Mouse (Mus musculus) thymus, adult 2 months (tissue): ENCODE measurements around the gene Washc1. TPM values are rescaled to one million over a fixed set of nuclear protein-coding genes. Genes with fewer than 3 reads are reported as not detected.

ENCODE experiments used
- DNase-seq: peaks from one replicate; pipeline ENCODE4 v3.0.0; 2021
- H3K27ac ChIP-seq: fragments of 200-500 bp; 2 replicates; pipeline ENCODE4 v1.5.1; 2012; ENCODE audit warnings: low read length, control low read depth; ENCODE audit not compliant: control insufficient read depth, insufficient read depth
- H3K27me3 ChIP-seq: fragments of 200-500 bp; 2 replicates; pipeline ENCODE4 v1.6.1; 2012; ENCODE audit warnings: mild to moderate bottlenecking, low read length, moderate library complexity, mixed read lengths; ENCODE audit not compliant: control insufficient read depth, insufficient read depth
- H3K36me3 ChIP-seq: fragments of 200-500 bp; 2 replicates; pipeline ENCODE4 v1.6.1; 2012; ENCODE audit warnings: mild to moderate bottlenecking, low read length, moderate library complexity; ENCODE audit not compliant: control insufficient read depth, insufficient read depth
- H3K4me1 ChIP-seq: fragments of 200-500 bp; replicated peaks from 2 replicates; pipeline ENCODE4 v1.6.1; 2012; ENCODE audit warnings: low read length; ENCODE audit not compliant: control insufficient read depth, insufficient read depth
- H3K4me3 ChIP-seq: fragments of 200-500 bp; 2 replicates; pipeline ENCODE4 v1.5.1; 2012; ENCODE audit warnings: mild to moderate bottlenecking, low read length, control low read depth, moderate library complexity; ENCODE audit not compliant: control insufficient read depth, insufficient read depth
- CTCF ChIP-seq: fragments of 200-500 bp; IDR thresholded peaks from 2 replicates; pipeline ENCODE4 v1.5.1; 2012; ENCODE audit warnings: mild to moderate bottlenecking, control low read depth, low read length, moderate library complexity, borderline replicate concordance; ENCODE audit not compliant: control insufficient read depth, poor library complexity, insufficient read depth; ENCODE audit errors: extremely low read depth
- POLR2A ChIP-seq: fragments of 200-500 bp; IDR thresholded peaks from 2 replicates; pipeline ENCODE4 v1.6.1; 2012; ENCODE audit warnings: mild to moderate bottlenecking, low read length, control low read depth, moderate library complexity; ENCODE audit not compliant: control insufficient read depth, poor library complexity, insufficient read depth; ENCODE audit errors: extremely low read depth
- whole genome bisulfite sequencing: fragments of 180-500 bp; shearing (Covaris S2); methylation state at CpG from one replicate; pipeline ENCODE4 v1.1.7; 2018; 5-methylcytosine and 5-hydroxymethylcytosine counted together
- polyA plus RNA-seq: library from polyadenylated mRNA; depleted of rRNA; stranded (reverse); fragments of >200 nt; gene quantifications from 2 replicates; pipeline ENCODE4 v1.2.3, GENCODE M21; 2012

Gene Washc1
- polyA plus RNA-seq, 1 experiment = 99.5 TPM

DNA sequence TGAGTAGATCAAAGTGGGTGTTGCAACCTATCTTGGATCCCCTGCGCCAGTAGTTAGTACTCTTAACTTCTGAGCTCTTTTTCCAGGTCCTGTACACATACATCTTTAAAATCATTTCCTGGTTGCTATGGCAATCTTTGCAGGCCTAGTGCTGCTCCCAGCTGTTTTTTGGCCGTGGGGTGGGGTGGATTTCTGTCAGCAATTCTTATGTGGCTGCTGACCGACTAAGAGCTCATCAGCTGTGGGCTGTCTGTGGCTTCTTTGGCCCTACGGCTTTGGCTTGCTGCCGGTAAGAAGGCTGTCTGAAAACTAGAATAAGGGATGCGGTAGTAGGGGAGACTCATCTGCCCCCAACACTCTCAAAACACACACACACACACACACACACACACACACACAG, 599 bp upstream of the Washc1 start:
- DNase-seq = peak; percentile 20
- 7% methylated on average over 6 of the region's 6 CpGs for WGBS
- Histone ChIP-seq H3K4me3 (peak overlapping the region; percentile 5; the same call in 1 of the 2 replicates), H3K36me3 (peaks cover 17% of the 10 kb centered on the region), H3K27ac (peak overlapping the region; percentile 82), H3K27me3 (no peaks in the 10 kb centered on the region), H3K4me1 (peaks cover 19% of the 10 kb centered on the region)
- TF ChIP-seq CTCF (no peak), POLR2A (no peak)

DNA sequence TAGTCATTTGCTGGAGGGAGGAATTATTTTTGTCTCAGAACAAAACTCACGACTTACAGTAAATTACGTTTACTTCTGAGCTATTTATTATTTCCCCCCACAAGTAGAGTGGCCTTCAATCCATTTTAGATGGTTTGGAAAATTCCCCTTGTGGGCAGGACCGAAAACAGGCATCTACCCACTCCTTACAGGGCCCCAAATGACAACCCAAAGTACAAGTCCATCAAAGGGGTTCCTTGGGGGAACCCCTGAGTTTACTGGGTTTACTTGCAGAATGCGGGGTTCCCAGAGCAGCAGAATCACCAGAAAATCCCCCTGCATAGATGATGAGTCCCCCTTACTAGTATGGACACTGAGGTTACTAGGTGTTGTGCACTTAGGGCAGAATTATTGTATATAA, 821 bp downstream of the Washc1 start:
- no peak for TF ChIP-seq CTCF
- TF ChIP-seq POLR2A = no peak
- H3K36me3 ChIP-seq = peaks cover 31% of the 10 kb centered on the region
- no peak overlapping the region for H3K27ac ChIP-seq
- H3K4me3 ChIP-seq = no peak overlapping the region
- no peak for DNase-seq
- peaks cover 19% of the 10 kb centered on the region for H3K4me1 ChIP-seq
- 14% methylated on average over 4 of the region's 4 CpGs for WGBS
- H3K27me3 ChIP-seq = no peaks in the 10 kb centered on the region

DNA sequence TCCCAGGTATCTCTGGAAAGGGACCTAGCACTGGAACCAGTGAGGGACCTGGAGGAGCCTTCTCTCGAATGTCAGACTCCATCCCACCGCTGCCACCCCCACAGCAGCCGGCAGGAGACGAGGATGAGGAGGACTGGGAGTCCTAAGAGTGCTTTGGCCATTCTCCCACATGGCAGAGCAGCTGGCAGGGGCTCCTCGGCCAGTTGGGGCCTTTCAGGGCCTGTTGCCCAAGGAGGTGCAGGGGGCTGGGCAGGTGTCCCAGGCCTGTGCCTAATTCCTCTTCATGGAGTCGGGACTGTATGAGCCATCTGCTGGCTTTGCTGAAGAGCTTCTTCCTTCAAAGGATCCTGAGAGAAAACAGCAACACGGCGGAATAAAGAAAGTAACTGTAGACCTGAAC, 7.6 kb downstream of the Washc1 start:
- no peak for DNase-seq
- no peaks in the 10 kb centered on the region for H3K27me3 ChIP-seq
- no peak overlapping the region for H3K27ac ChIP-seq
- peaks cover 2% of the 10 kb centered on the region for H3K4me1 ChIP-seq
- no peak overlapping the region for H3K4me3 ChIP-seq
- WGBS = 95% methylated on average over 8 of the region's 8 CpGs
- H3K36me3 ChIP-seq = peaks cover 47% of the 10 kb centered on the region
- TF ChIP-seq POLR2A (no peak), CTCF (no peak)

DNA sequence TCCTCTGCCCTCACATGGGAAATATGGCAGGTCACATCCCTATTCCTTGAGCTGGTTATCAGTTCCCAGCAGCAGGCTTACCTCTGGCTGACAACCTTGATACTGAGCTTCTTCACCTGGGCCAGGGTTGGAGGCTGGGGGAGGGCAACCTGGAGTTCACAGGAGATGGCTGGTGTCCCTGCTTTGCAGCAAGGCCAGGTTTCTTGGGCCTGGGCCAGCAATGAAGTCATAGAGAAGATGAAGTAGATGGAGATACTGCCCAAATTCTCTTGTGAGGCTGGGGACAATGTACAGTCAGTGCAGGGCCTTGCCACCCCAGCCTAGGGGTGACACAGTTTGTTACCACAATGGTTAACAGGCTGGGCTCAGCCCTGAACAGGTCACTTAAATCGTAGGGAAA, 9.4 kb downstream of the Washc1 start:
- WGBS = 96% methylated on average over 1 of the region's 1 CpGs
- Histone ChIP-seq H3K36me3 (peaks cover 33% of the 10 kb centered on the region), H3K27me3 (no peaks in the 10 kb centered on the region), H3K4me1 (peaks cover 5% of the 10 kb centered on the region), H3K4me3 (no peak overlapping the region), H3K27ac (no peak overlapping the region)
- TF ChIP-seq POLR2A = no peak
- no peak for TF ChIP-seq CTCF
- no peak for DNase-seq

DNA sequence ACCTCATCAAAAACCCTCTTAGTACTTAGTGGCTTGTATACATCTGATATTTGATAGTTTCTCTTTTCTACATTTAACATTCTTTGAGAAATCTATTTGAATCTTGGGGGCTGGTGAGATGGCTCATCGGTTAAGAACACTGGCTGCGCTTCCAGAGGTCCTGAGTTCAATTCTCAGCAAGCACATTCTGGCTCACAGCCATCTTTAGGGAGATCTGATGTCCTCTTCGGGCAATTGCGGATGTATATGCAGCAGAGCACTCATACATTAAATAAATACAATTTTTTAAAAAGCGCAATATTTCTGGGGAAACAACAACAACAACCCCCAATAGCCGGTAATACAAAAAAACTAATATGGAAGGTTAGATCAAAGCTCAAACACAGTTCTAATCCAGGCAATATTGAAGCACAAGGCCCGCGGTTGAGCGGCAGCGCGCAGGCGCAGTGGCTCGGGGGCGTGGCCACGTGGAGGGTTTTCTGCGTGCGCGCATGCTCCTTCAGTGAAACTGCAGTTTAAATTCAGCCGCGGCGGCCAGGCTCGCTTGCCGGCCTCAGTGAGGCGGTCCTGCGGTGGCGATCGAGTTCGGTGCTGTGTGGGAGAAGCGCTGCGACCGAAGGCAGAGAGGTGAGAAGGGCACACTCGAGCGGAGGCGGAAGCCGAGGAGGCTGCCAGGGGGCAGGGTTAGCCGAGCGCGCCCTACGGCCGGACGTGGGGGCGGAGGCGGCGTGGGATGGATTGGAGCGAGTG, 11.9 kb downstream of the Washc1 start, which contains the start of gene Ddx11:
Ddx11 (plus strand) TSS at position 455 of the 750 bp plus-strand sequence.
- Histone ChIP-seq H3K4me1 (peaks cover 5% of the 10 kb centered on the region), H3K36me3 (peaks cover 12% of the 10 kb centered on the region), H3K27ac (peak within 1 kb of the TSS; percentile 31), H3K4me3 (peak within 1 kb of the TSS; percentile 65), H3K27me3 (no peaks in the 10 kb centered on the region)
- TF ChIP-seq CTCF (peak; percentile 43; the same call in 1 of the 2 replicates), POLR2A (peak; percentile 49)
- DNase-seq = peak; percentile 92
- WGBS = 8% methylated on average over 45 of the region's 45 CpGs

DNA sequence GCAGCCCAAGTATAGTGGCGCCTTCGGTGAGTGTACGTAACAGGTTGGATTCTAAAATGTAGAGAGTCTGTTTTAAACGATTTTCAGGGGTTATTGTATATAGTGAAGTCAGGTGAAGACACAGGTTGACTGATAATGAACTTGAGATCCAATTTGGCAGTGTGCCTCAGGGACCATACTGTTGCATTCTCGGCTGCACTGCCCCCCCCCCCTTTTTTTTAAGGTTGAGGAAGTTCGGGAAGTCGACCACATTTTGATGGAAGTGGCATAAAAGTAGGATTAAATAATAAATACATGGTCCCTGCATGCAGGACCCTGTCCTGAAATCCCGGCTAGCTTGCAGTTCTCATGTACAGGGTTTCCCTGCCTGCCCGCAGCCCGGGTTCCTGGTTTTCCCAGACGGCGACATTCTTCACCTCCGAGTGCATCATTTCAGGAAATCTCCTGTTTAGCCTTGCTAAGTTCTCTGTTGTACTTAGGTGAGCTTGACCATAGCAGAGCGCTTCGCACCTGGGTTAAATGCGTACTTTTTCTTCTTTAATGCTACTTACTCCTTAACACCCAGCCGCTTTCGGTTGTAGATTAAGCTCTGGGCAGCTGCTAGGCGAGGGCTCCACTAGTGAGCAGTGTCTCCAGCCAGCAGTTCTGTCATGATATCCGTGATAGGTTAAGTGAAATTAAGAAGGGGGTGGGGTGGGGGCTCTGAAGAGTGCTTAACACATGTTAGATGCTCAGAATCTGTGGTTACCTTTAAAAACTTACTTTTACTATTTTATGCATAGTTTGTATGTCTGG, 12.7 kb downstream of the Washc1 start:
- Histone ChIP-seq H3K27ac (no peak overlapping the region), H3K27me3 (no peaks in the 10 kb centered on the region), H3K36me3 (peaks cover 4% of the 10 kb centered on the region), H3K4me1 (peaks cover 5% of the 10 kb centered on the region), H3K4me3 (peak overlapping the region; percentile 65)
- 2% methylated on average over 20 of the region's 20 CpGs for WGBS
- DNase-seq = peak; percentile 13
- TF ChIP-seq POLR2A (no peak), CTCF (no peak)
